Comparison of ENCODE assay signal across 8 mouse cellular contexts in genomic region chr10:30802033-30802432, GRCm38 (mm10). TPM values are rescaled to one million over a fixed set of nuclear protein-coding genes. Genes with fewer than 3 reads are reported as not detected.
DNase-seq lines count a peak whose midpoint lies in the region; ATAC-seq lines count a peak whose summit lies in the region.

No protein-coding gene starts in this region.

- H3K9ac ChIP-seq in forebrain, embryonic 12.5 days: peak overlapping the region; percentile 85
- H3K9ac ChIP-seq in midbrain, embryonic 16.5 days (ENCODE audit: low read depth, low read length): peak overlapping the region; percentile 99

- H3K27ac ChIP-seq in brown adipose tissue, adult 24 weeks (replicated peaks; ENCODE audit: low read depth, low read length): 0 out of 2 replicates have a peak overlapping the region, but pooled peaks have one; percentile 68
- H3K27ac ChIP-seq in forebrain, embryonic 12.5 days: peak overlapping the region; percentile 97
- H3K27ac ChIP-seq in midbrain, embryonic 16.5 days (ENCODE audit: low read length): peak overlapping the region; percentile 99

- ATAC-seq in forebrain, embryonic 12.5 days (ENCODE audit: low FRiP score): 0 out of 2 replicates have a peak, but pooled peaks have one; percentile 13
- peak; percentile 46; the same call in 1 of the 2 replicates for ATAC-seq in midbrain, embryonic 16.5 days

- peak; percentile 21 for DNase-seq in adrenal gland, postnatal 14 days
- DNase-seq in adrenal gland, postnatal 4 days (ENCODE audit: low spot score in 2 of 2): no peak
- peak; percentile 52 for DNase-seq in 3T3-L1 (ENCODE audit: low read depth, low spot score)
- DNase-seq in kidney, postnatal 14 days: peak; percentile 26
- DNase-seq in thymus, postnatal 25 days: peak; percentile 6

- H3K4me2 ChIP-seq in forebrain, embryonic 12.5 days: peak overlapping the region; percentile 63
- H3K4me2 ChIP-seq in midbrain, embryonic 16.5 days (ENCODE audit: low read length): peak overlapping the region; percentile 61

- H3K9me3 ChIP-seq in forebrain, embryonic 12.5 days: no peaks in the 10 kb centered on the region
- no peaks in the 10 kb centered on the region for H3K9me3 ChIP-seq in midbrain, embryonic 16.5 days (replicated peaks; ENCODE audit: control insufficient read depth, low read length, poor library complexity, severe bottlenecking)

- H3K27me3 ChIP-seq in forebrain, embryonic 12.5 days: no peaks in the 10 kb centered on the region
- no peaks in the 10 kb centered on the region for H3K27me3 ChIP-seq in midbrain, embryonic 16.5 days (ENCODE audit: control insufficient read depth, insufficient read depth, low read depth, low read length)

- 12% methylated on average over 8 of the region's 8 CpGs for WGBS in forebrain, embryonic 12.5 days
- 4% methylated on average over 8 of the region's 8 CpGs for WGBS in midbrain, embryonic 16.5 days

- peak overlapping the region; percentile 99 for H3K4me3 ChIP-seq in brown adipose tissue, adult 24 weeks (ENCODE audit: insufficient read depth, low read depth, low read length)
- peak overlapping the region; percentile 74 for H3K4me3 ChIP-seq in forebrain, embryonic 12.5 days (replicated peaks)
- peak overlapping the region; percentile 93 for H3K4me3 ChIP-seq in midbrain, embryonic 16.5 days (ENCODE audit: low read depth, low read length)

- H3K4me1 ChIP-seq in brown adipose tissue, adult 24 weeks (ENCODE audit: control insufficient read depth, insufficient read depth, insufficient read length, low read length): no peaks in the 10 kb centered on the region; the same call in 1 of the 2 replicates
- H3K4me1 ChIP-seq in forebrain, embryonic 12.5 days: no peaks in the 10 kb centered on the region; the same call in 1 of the 2 replicates
- H3K4me1 ChIP-seq in midbrain, embryonic 16.5 days (ENCODE audit: control insufficient read depth, insufficient read depth, low read length): peaks cover 8% of the 10 kb centered on the region

- no peaks in the 10 kb centered on the region for H3K36me3 ChIP-seq in forebrain, embryonic 12.5 days (replicated peaks)
- H3K36me3 ChIP-seq in midbrain, embryonic 16.5 days (ENCODE audit: control insufficient read depth, insufficient read depth, low read length): no peaks in the 10 kb centered on the region

RNA-seq across cellular contexts. Expression of gene Ncoa7, which starts 1.1 kb away (rescaled TPM):
- total RNA-seq in adrenal gland, postnatal 14 days (2021): 35.2 and 38.4 TPM in 2 replicates
- total RNA-seq in adrenal gland, postnatal 4 days (2021): 10 to 100 TPM; 47.9 to 49.3 TPM
- 11.1 and 20.7 TPM in 2 replicates for polyA plus RNA-seq in brown adipose tissue, adult 24 weeks (2012; ENCODE audit: insufficient read depth, insufficient read length, missing spikeins)
- polyA plus RNA-seq in forebrain, embryonic 12.5 days (2016; fragmentation: Nextera tagmentation; extraction: Ambion mirVana): 9.4 and 11.1 TPM in 2 replicates
- polyA plus RNA-seq in midbrain, embryonic 16.5 days (2015; fragmentation: Nextera tagmentation; extraction: Ambion mirVana): 24.6 and 25.4 TPM in 2 replicates

RNA-seq across cellular contexts. Expression of gene Hey2, which starts 40.6 kb away (rescaled TPM):
- total RNA-seq in adrenal gland, postnatal 14 days (2021): 1.7 and 3.0 TPM in 2 replicates
- total RNA-seq in adrenal gland, postnatal 4 days (2021): 1 to 10 TPM; 3.8 to 5.3 TPM
- 0.67 and 2.0 TPM in 2 replicates for polyA plus RNA-seq in brown adipose tissue, adult 24 weeks (2012; ENCODE audit: insufficient read depth, insufficient read length, missing spikeins)
- 5.3 and 5.6 TPM in 2 replicates for polyA plus RNA-seq in forebrain, embryonic 12.5 days (2016; fragmentation: Nextera tagmentation; extraction: Ambion mirVana)
- 3.4 and 4.0 TPM in 2 replicates for polyA plus RNA-seq in midbrain, embryonic 16.5 days (2015; fragmentation: Nextera tagmentation; extraction: Ambion mirVana)

Comparison
In these comparisons a context has a peak if more than half of its experiments do, and no peak if none do; other contexts are left out.
1. DNase-seq: peak in adrenal gland, postnatal 14 days (single experiment), 3T3-L1 (single experiment), kidney, postnatal 14 days (single experiment) and thymus, postnatal 25 days (single experiment); none in adrenal gland, postnatal 4 days (0 of 2).
2. Peak in every context shown above with its lines, with median percentiles within 50 percentile points of each other: H3K27ac ChIP-seq and H3K4me3 ChIP-seq.